Mouse (Mus musculus) hindbrain, postnatal 0 days (tissue): ENCODE measurements around the gene Aif1l. TPM values are rescaled to one million over a fixed set of nuclear protein-coding genes. Genes with fewer than 3 reads are reported as not detected.
A peak's percentile ranks its signal among the peaks of the same experiment; 100 is the strongest.
"Not testable (repeated sequence)": the region's sequence is repeated elsewhere in the genome, so short reads cannot be mapped to it uniquely, and the experiment has no call there.

Source experiments
- ATAC-seq: fragments of 200-750 bp; cut with Nextera tagmentation; 2 replicates; pipeline ENCODE4 v1.8.0; 2017; ENCODE audit warnings: mild to moderate bottlenecking, moderate TSS enrichment, moderate library complexity
- DNase-seq: peaks from one replicate; pipeline ENCODE4 v3.0.0-alpha.2; 2015; ENCODE audit warnings: low spot score
- H3K27ac ChIP-seq: fragments of 300-500 bp; sonication (generic); 2 replicates; pipeline ENCODE4 v1.5.1; 2014; ENCODE audit warnings: mild to moderate bottlenecking
- H3K27me3 ChIP-seq: fragments of 300-500 bp; sonication (generic); 2 replicates; pipeline ENCODE4 v1.6.1; 2014; ENCODE audit warnings: low read length, mixed read lengths; ENCODE audit not compliant: insufficient read depth
- H3K36me3 ChIP-seq: fragments of 300-500 bp; sonication (generic); 2 replicates; pipeline ENCODE4 v1.6.1; 2014; ENCODE audit warnings: low read length, mixed read lengths; ENCODE audit not compliant: insufficient read depth
- H3K4me1 ChIP-seq: fragments of 300-500 bp; sonication (generic); 2 replicates; pipeline ENCODE4 v1.6.1; 2014; ENCODE audit warnings: antibody characterized with exemption, low read length, mixed read lengths; ENCODE audit not compliant: insufficient read depth
- H3K4me2 ChIP-seq: fragments of 300-500 bp; sonication (generic); 2 replicates; pipeline ENCODE4 v1.6.1; 2014; ENCODE audit warnings: low read depth, mild to moderate bottlenecking, low read length, moderate library complexity, mixed read lengths
- H3K4me3 ChIP-seq: fragments of 300-500 bp; sonication (generic); 2 replicates; pipeline ENCODE4 v1.5.1; 2014; ENCODE audit warnings: low read length
- H3K9ac ChIP-seq: fragments of 300-500 bp; sonication (generic); replicated peaks from 2 replicates; pipeline ENCODE4 v1.6.1; 2014; ENCODE audit warnings: mild to moderate bottlenecking, low read length, moderate library complexity, mixed read lengths
- H3K9me3 ChIP-seq: fragments of 300-500 bp; sonication (generic); 2 replicates; pipeline ENCODE4 v1.6.1; 2016; ENCODE audit warnings: low read length, mixed read lengths
- CTCF ChIP-seq: IDR thresholded peaks from 2 replicates; pipeline ENCODE4 v1.5.1; 2016; ENCODE audit warnings: antibody characterized with exemption, control low read depth, low read depth
- WGBS: fragments of 180-500 bp; shearing (Covaris S2); extraction: QIAGEN DNeasy Blood & Tissue Kit; methylation state at CpG from one replicate; pipeline ENCODE4 v1.1.7; 2014; 5-methylcytosine and 5-hydroxymethylcytosine counted together
- polyA plus RNA-seq: library from polyadenylated mRNA; unstranded; fragments of >200 nt; fragmentation: Nextera tagmentation; extraction: Ambion mirVana; gene quantifications from 2 replicates; pipeline ENCODE4 v1.2.1, GENCODE M21; 2015
- total RNA-seq: library from RNA; depleted of rRNA; stranded (reverse); fragments of >200 nt; gene quantifications from 2 replicates; pipeline ENCODE4 v1.2.3, GENCODE M21; 2014

Gene Aif1l
- total and polyA plus RNA-seq, 2 experiments from 2014 or later, result 13.2 to 18.2 TPM

DNA sequence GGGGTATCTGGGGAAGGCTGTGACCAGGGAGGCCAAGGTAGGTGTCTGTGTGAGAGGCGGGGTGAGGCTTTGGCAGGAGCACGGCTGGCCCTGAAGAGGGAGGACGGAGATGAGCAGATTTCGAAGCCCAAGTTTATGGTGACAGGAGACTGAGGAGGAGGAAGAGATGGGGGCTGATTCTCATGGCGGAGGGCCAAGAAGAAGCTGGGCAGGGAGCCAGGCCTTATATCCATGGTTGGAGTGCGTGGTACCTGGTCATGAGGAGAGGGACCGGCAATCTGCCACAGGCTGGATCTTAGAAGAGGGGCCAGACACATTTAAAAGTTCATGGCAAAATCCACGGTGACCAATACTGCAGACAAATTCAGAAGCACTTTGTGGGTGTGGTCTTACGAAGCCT lies 43.5 kb upstream of the Aif1l start:
- H3K9me3 ChIP-seq, result no peaks in the 10 kb centered on the region
- DNase-seq (no peak), ATAC-seq (no peak)
- H3K27ac ChIP-seq, result no peak overlapping the region
- no peak overlapping the region for H3K4me3 ChIP-seq
- H3K9ac ChIP-seq, result no peak overlapping the region
- 65% methylated on average over 9 of the region's 9 CpGs for WGBS
- no peak overlapping the region for H3K4me2 ChIP-seq
- no peaks in the 10 kb centered on the region for H3K27me3 ChIP-seq
- no peak for TF ChIP-seq CTCF
- no peaks in the 10 kb centered on the region for H3K36me3 ChIP-seq
- H3K4me1 ChIP-seq, result no peaks in the 10 kb centered on the region

DNA sequence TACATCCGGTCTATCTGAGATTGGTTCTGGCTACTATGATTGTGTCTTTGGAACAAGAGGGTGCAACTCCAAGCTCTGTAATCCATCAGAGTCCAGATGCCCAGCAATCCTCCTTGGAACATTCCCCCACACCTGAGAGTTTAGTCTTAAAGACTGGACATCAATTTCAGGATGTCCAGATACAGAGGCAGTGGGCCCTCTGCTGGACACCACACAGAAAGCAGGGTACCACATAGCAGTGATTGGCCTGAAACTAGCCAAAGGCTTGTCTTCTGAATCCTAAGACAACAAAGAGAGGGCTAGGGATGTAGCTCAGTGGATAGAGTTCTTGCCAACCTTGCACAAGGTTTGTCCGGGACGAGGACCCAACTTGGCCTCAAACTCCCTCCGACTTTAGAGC lies 37.4 kb upstream of the Aif1l start:
- ATAC-seq, result 0 out of 2 replicates have a peak, but pooled peaks have one; percentile 25
- Histone ChIP-seq H3K4me2 (no peak overlapping the region), H3K9me3 (no peaks in the 10 kb centered on the region), H3K4me1 (no peaks in the 10 kb centered on the region), H3K4me3 (no peak overlapping the region), H3K9ac (no peak overlapping the region), H3K27ac (no peak overlapping the region), H3K27me3 (no peaks in the 10 kb centered on the region), H3K36me3 (no peaks in the 10 kb centered on the region)
- TF ChIP-seq CTCF, result peak; percentile 83
- DNase-seq, result peak; percentile 64
- 78% methylated on average over 4 of the region's 4 CpGs for WGBS

DNA sequence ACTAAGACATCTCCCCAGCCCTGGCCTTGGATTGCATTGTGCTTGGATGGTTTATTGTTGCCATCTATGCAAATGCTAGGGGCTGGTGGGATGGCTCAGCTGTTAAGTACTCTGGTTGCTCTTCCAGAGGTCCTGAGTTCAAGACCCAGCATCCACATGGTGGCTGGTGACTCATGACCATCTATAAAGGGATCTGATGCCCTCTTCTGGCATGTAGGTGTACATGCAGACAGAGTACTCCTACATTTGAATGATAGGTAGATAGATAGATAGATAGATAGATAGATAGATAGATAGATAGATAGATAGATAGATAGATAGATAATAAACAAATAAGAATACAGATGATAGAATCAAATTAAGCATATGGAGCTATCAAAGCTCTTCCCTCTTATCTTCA lies 35.7 kb upstream of the Aif1l start:
- H3K4me3 ChIP-seq, H3K9ac ChIP-seq, ATAC-seq, H3K27ac ChIP-seq, H3K36me3 ChIP-seq, H3K4me1 ChIP-seq, H3K27me3 ChIP-seq, H3K9me3 ChIP-seq, DNase-seq, H3K4me2 ChIP-seq: not testable (repeated sequence)
- TF ChIP-seq CTCF, result peak; percentile 52

DNA sequence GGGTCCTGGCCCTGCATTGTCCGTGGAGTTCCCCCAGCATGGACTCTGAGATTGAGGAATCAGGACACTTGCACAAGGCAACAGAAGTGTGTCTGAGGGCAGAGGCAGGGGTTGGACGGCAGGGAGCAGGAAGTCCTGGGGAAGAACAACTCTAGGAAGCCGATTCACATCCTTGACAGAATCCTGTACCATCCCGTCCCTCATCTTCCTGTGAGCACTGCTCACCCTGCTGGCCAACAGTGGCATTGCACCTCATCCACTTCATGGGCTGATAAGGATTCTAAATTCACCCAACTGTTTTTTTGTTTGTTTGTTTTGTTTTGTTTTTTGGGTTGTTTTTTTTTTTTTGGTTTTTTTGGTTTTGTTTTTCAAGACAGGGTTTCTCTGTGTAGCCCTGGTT lies 34.8 kb upstream of the Aif1l start:
- ATAC-seq (0 out of 2 replicates have a peak, but pooled peaks have one; percentile 31), DNase-seq (peak; percentile 90)
- Histone ChIP-seq H3K9me3 (no peaks in the 10 kb centered on the region), H3K4me2 (no peak overlapping the region), H3K4me1 (no peaks in the 10 kb centered on the region), H3K27me3 (no peaks in the 10 kb centered on the region), H3K36me3 (no peaks in the 10 kb centered on the region), H3K27ac (no peak overlapping the region), H3K4me3 (no peak overlapping the region), H3K9ac (no peak overlapping the region)
- 21% methylated on average over 4 of the region's 4 CpGs for WGBS
- TF ChIP-seq CTCF, result peak; percentile 98

DNA sequence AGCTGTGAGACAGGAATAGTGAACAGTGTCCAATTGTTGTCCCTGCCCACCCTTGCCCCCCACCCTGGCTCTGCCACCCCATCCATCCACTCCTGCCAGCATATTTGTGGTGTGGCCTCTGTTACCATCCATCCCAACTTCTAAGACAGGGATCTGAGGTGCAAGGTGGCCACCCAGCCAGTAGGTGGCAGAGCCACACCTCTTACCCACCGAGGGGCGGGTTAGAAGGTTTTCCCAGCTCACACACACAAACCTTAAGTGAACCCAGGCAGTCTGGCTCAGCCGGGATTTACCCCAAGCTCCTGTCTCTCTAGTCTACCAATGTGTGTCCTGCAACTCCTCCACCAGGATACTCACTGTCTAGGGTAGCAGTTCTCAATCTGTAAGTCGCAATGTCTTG lies 32.3 kb upstream of the Aif1l start:
- Histone ChIP-seq H3K4me2 (no peak overlapping the region), H3K4me1 (no peaks in the 10 kb centered on the region), H3K4me3 (no peak overlapping the region), H3K9me3 (no peaks in the 10 kb centered on the region), H3K27me3 (no peaks in the 10 kb centered on the region), H3K36me3 (no peaks in the 10 kb centered on the region), H3K9ac (no peak overlapping the region), H3K27ac (no peak overlapping the region)
- 0 out of 2 replicates have a peak, but pooled peaks have one; percentile 27 for ATAC-seq
- 42% methylated on average over 4 of the region's 4 CpGs for WGBS
- peak; percentile 56 for DNase-seq
- peak; percentile 72 for TF ChIP-seq CTCF

DNA sequence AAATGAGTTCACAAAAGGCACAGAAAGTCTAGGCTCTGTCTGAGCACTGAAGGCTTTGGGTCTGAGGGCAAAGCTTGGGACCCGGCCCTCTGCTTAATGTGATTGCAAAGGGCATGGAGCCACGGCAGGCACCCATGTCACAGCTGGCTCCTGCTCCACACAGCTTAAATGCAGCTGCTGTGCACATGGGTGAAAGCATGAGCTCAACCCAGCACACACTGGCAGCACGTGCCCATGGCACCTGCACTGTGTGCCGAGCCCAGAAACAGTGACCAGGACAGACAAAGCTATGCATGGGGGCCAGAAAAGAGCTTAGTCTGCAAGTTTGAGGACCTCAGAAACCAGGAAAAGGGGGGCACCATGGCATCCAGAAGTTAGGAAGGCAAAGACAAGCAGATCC lies 26.3 kb upstream of the Aif1l start:
- Histone ChIP-seq H3K4me2 (no peak overlapping the region), H3K4me3 (no peak overlapping the region), H3K36me3 (no peaks in the 10 kb centered on the region), H3K9ac (no peak overlapping the region), H3K27ac (no peak overlapping the region), H3K27me3 (no peaks in the 10 kb centered on the region), H3K9me3 (no peaks in the 10 kb centered on the region), H3K4me1 (no peaks in the 10 kb centered on the region)
- no peak for TF ChIP-seq CTCF
- DNase-seq (no peak), ATAC-seq (no peak)
- WGBS, result 76% methylated on average over 4 of the region's 4 CpGs

DNA sequence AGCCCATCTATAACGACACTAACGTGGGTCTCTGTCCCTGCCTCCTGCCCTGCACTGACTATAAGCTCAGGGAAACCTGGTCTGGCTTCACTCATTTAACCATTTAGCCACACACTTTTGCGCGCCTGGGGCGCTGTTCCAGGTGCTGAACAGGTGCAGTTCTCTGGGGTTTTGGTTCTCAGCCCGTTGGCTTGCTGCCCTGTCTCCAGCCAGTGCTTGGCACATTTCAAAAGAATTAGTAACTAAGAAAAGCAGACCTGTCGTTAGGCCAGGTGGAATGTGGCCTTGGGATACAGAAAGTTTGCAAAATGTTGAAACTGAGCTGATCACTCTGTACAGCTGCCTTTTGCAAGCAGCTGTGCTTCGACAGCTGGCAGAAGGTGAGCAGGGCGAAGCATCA lies 25.1 kb upstream of the Aif1l start:
- H3K27ac ChIP-seq, result no peak overlapping the region
- no peaks in the 10 kb centered on the region for H3K9me3 ChIP-seq
- ATAC-seq (no peak), DNase-seq (no peak)
- no peaks in the 10 kb centered on the region for H3K36me3 ChIP-seq
- WGBS, result 22% methylated on average over 9 of the region's 9 CpGs
- no peaks in the 10 kb centered on the region for H3K27me3 ChIP-seq
- H3K4me2 ChIP-seq, result no peak overlapping the region
- no peak overlapping the region for H3K9ac ChIP-seq
- no peak overlapping the region for H3K4me3 ChIP-seq
- H3K4me1 ChIP-seq, result no peaks in the 10 kb centered on the region
- no peak for TF ChIP-seq CTCF
